Mouse (Mus musculus) T-cell, adult 2 months (primary cell): Measurements from ENCODE around the gene Tbx2.

ENCODE experiments used
- DNase-seq: peaks from one replicate; pipeline ENCODE4 v3.0.0; 2022; ENCODE audit warnings: low spot score

The Tbx2 gene

DNA sequence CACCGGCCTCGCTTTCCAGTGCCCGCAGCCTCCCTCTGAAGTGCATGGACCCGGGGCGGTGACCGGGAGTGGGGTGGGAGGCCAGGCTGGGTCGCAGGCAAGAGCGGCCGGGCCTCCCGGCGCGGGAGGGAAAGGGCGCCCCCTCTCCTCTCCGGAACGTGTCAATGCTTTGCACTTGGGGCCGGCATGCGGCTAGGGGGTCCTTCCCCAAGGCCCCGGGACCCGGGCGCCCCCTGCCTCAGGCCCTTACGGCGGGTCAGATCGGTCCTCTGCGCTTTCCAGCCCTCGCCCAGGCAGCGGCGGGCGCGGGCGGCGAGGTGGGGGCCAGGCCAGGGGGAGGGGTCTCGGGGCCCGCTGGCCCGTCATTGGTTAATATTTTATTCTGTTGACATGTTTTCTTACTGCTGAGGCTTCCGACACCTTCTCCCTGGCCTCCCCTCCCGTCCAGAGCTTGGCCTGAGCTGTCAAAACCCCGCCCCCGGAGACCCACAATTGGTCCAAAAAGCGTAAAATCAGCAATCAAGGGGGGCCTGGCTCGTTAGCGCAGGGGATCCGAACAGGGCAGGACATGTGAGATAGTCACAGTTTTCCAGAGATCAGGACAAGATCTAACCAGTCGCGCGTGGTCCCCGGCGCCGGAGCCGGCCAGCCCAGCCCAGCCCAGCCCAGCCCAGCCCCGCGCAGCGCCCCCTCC lies at the start of gene Tbx2:
TSS of gene Tbx2 (plus strand) at position 321 of the 694 bp plus-strand sequence.
- no peak for DNase-seq

DNA sequence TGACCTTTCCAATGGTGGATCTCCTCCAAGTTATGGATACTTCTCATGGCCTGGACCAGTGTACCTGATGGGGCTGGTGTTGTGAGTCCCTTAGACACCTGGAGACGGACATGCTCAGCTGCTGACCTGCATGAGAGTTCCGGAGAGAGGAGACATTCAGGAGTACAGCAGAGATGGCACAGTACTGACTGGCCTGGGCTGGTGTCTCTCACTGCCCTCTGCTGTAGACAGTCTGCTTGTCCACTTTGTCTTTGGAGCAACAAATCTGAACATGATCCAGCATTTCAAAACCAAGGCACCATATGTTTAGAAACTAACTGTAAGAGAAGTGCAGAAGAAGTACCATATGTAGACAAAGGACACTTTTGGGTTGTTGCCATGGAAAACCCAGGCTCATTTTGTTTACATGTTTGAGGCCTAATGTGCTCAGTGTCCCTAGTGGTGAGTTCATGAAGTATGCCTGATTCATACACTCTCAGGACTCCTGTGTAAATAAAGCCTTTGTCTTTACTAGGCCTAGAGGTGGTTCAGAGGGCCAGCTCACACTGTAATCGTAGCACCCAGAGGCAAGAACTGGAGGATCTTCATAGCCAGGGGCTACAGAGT lies 46.1 kb upstream of the Tbx2 start:
- DNase-seq, result no peak

DNA sequence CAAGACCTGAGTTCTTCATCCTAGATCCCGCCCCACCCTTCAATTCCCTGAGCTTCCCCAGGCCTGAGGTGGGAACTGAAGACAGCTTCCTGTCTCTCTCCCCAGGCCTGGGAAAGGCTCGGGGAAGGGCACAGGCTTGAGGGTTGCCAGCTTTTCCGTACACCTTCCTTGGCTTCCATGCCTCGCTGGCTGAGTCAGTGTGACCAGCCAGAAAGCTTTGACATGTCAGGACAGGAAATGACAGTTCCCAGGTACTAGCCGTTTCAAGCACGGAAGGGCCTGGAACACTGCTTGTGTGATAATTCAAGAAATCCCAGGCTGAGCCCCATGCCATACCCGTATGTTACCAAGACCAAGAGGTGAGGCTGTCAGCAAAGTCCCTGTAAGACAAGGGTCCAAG lies 42.6 kb upstream of the Tbx2 start:
- no peak for DNase-seq

DNA sequence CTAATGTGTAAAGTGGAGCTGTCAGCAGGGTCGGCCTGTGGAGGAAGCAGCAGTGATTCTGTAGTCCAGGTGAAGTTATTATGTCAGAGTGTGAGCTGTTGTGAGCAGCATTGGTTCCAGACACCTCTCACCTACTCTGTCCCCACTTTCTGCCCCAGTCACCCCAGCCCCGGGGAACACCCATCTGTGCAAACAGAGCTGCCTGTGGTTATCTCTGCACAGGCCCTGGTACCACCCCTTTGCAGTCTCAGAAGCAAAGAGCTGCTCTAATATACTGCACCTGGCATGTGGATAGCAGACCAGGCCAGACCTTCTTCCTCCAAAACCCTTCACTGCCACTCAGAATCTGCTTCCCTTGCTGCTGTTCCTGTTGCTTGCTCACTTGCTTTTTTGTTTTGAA lies 42.1 kb upstream of the Tbx2 start:
- DNase-seq, result no peak

DNA sequence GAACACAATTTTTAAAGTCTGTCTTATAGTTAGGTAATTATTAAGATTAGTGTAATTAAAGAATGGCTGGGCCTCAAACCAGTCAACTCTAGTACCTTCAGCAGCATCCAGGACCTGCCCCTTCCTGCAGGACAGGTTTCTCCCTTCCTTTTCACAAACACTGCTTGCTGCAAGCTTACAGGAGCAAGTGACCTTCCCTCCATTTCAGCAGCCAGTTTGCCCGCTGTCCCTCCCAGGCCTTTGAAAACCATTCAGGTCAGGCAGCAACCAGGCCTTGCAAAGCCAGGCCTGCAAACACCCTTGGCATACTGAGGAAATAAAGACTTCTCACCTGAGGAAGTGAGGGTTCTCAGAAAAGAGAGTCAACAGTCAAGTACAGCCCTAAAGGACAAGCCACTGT lies 41.1 kb upstream of the Tbx2 start:
- no peak for DNase-seq

DNA sequence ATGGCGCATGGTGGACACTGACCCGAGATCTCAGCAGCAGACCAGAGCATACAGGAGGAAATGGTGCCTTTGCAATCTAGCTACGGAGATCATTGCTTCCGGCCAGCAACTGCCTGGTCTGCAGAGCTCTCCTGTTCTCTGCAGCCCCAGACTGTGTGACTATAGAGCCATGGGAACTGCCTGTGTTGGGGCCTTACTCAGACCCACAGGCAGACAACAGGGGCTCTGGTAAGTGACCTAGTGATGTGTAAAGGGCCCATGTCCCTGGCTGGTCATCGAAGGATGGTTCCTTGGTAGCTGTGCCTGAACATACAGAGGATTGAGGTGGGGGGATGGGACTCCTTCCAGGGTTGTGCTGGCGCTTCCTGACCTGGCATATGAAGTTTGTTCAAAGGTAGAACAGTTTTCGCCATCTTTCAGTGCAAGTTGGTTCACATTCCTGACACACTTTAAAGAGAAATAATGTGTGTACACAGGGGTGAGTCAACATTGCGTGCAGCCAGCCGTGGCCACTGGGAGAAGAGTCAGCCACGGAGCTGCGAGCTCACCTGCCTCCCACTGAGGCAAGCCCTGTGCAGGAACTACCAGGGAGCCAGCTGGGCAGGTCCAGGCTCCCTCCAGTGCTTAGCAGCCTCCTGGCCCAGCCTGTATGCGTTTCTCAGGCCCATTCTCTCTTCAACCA lies 39.7 kb upstream of the Tbx2 start:
- no peak for DNase-seq

DNA sequence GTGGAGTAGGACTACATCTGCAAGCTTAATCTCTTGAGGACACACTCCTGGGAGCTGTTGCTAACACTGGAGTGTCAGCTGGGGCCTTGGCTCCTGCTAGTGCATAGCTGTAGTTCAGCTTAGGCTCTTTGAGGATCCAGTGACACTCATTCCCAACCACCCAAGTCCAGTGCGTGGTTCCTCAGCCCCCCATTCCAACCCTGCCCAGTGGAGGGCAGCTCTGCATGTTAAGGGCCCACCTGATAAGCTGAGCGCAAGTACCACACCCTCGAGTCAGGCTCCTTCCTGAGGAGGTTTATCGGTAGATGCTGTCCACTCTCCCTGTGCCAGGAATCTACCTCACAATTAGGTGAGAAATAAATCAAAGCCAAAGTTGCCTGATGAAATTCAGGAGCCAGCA lies 32.9 kb upstream of the Tbx2 start:
- DNase-seq, result no peak

DNA sequence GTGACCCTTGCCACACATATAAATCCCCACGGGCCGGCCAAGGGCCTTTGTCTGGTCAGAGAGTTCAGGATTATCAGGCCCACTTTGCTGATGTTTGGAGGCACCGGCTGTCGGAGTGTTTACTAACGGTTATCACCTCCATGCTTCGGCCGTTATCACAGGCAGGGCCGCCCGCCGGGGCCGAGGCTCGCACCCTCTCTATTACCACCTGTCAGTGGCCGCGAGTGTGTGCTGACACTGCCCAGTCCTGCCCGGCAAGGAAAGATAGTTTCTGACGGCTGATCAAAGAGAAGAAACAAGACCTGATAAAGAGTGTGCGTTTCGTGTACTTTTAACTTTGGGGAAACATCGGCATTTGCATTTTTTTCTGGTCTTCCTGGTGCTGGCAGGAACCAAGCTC lies 32.5 kb upstream of the Tbx2 start:
- no peak for DNase-seq

DNA sequence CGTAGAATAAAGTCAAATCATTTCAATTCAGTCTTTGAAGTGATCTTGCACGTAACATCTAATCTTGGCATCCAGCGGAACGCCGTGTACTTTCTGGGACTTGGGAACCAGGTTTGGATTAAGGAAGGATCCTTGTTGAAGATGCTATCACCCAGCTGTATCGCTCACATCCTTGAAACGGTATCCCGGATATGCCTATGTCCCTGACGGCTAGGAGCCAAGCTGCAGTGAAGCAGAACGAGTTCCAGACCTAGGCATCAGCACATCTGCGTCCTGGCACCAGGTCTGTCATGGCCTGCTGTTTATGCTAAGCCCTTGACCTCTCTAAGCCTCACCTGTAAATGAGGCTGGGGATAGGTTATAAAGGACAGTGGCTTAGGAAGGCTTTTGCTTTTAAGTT lies 32.0 kb upstream of the Tbx2 start:
- no peak for DNase-seq

DNA sequence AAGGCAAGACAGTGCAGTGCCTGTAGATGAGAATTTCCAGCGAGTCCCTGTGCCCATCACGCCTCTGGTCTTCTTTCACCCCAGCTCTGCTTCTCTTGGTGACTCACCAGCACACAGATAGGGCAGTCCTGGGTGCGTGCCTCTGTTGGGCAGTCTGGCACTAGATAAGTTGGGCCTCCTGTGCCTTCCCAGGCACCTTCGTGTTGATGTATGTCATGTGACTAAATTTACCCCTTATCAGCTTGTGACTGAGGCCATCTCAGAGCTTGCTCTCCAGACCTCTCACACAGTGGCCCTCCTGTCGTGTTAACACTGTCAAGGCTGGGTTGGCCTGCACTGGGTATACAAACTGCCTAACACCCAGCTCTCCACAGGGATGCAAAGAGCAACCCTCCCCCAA lies 28.3 kb upstream of the Tbx2 start:
- DNase-seq, result no peak

DNA sequence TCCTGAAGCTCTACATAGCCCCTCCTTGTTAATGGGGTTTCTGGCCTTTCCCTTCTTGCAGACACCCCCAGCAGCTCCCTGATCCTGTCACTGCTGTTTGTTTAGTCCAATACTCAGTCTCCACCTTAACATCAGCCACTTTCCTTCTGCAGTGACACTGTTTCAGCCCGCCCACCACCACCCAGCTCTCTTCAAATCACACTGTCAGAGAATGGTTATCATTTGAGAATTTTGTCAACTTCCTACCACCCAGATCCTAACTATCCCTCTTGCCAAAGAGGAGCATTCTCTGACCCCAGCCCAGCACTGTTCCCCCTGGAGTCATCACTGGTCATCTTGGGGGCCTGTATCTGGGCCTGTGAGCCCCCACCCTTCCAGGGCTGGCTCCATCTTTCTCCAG lies 26.6 kb upstream of the Tbx2 start:
- DNase-seq, result no peak

DNA sequence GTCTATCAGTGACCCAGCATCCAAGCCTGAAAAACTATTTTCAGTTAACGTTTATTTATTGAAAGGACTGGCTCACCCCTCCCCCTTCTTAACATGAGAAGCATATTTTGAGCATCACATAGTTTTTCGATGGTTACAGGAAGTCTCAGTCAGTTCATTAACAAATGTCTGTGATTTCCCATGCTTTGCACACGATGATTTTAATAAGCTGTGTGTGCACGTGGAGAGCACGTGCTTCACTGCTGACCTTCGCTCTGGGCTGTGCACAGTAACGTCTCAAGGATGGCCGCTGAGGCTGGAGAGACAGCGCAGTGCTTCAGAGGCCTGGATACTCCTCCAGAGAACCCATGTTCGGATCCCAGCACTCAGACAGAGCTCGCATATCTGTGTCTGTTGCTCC lies 25.0 kb upstream of the Tbx2 start:
- no peak for DNase-seq

DNA sequence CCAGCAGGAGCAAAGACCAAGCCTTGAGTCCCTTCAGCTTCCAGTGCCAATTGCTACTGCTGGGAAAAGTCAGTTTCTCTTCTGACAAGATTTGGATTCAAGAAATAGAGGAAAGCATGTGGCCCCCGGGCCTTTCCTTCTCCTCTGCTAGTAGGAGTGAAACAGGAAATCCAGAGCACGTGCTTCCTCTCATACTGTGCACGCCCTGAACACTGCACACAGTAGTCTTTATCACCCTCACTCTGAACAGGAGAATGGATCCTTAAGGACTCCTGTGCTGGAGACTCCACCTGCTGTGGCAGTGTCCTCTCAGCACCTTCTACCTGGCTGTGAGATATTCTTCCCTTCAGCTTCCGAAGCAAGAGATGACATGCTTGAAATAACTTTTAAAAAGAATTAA lies 21.1 kb upstream of the Tbx2 start:
- no peak for DNase-seq

DNA sequence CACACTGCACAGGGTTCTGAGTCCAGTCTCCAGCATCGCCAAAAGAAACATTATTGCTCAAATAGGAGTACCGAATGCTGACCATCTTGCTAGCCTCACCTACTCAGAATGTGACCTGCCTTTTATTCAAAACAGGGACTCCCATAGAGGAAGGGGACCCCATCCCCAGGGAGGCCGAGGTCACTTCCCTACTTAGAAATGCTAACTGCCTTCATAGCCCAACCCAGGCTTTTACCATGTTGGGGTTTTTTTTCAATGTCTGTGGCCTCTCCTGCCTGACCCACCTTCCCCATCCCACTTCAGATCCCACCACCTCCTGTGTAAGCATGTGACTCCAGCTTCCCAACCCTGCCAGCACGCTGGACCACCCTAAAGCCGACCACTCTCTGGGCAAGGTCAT lies 20.7 kb upstream of the Tbx2 start:
- DNase-seq, result no peak

DNA sequence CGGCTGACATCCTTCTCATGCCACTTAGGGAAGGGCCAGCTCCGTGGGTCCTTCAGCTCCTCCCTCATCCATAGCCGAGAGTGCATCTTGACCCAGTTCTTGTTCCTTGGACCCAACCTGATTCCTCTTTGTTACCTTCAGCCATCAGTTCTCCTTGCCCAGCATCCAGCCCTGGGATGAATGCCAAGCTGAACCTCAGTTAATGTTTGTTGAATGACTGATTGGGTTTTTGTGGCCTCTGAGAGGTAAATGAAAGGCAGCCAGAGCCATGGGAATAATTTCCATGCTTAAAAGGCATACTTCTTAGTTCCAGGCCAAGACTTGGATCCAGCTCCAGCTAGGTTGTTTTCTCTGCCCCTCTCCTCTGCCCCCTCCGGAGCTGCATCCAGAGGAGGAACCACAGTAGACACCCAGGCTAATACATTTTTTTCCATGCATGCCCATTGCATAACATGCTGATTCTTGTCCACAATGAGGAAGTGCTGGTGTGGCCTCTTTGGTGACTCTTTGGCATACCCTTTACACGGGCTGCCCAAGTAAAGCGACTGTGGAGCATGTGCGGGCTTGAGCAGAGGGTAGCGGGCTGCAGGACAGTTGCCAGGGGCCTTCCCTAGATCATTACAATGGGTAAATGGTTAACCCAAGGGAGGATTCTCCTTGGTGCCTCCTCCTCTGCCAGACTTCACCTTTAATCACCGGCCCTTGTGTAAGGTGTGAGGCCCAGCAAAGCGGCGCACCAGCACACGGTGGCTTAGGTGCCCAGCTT lies 20.0 kb upstream of the Tbx2 start:
- DNase-seq, result no peak

DNA sequence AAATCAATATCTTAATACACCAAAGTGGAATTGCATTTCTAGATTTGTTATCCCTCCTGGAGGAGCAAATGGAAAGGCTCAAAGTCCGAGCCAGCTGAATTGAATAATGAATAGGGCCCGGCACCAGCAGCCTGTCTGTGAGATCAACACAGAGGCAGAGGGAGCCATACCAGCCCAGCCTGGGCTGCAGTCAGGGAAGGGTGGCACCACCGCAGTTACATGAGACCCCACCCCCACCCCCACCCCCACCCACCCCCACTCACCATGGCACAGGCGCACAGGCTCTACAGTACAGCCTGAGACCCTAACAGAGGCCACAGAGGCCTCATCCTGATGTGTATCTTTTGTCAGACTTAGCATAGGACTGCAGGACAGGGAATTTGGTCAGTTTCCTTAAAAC lies 17.7 kb upstream of the Tbx2 start:
- DNase-seq, result no peak

DNA sequence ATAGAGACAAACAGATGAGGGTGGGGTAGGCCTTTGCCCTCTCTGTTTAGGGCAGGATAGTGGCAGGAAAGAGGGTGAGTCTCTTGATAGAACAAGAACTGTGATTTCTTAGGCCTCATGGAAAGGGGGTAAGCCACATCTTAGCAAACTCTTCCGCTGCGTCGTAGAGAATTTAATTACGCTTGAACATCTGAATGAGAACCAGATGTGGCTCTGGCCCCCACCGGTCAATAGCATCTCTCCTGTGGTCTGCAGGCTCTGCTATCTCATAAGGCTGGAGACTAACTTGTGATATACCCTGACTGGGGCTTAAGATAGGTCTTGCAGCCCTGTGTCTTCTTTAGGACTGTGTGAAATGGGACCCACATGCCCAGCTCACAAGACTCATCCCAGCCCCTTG lies 15.9 kb upstream of the Tbx2 start:
- DNase-seq, result no peak

DNA sequence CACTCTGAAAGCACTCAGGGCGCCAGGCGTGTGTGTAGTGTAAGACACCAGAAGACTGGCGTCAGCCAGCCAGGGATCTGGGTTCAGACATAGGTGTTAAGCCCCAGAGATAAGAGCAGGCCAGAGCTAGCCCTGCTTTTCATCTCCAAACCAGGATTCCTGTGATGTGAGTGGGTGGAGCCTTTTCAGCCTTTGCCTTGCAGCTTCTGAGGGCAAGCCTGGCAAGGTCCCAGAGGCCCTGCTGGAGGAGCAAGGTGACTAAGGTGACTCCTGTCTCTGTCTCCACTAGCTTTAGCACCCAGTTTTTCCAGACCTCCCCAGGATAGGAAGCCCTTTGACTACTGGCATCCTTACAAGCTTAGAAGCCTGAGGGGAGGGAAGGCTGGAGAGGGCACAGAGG lies 13.9 kb upstream of the Tbx2 start:
- no peak for DNase-seq

DNA sequence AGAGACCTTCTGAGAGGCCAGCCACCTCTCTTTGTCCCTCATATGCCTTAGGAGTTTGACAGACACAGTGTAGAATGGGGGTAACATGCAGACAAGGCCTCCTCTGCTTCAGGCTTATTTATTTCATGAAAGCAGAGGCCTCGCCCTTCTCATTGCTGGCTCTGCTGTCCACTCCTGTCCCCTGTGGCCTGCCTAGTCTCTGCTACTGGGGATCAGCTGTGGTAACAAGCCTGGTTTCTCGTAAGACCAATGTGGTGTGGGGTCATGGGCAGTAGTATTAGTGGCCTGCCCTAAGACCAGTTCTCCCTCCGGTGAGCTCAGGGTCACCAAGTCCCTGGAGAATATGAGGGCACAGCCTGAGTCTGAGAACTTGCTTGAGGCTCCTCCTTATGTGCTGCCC lies 11.4 kb upstream of the Tbx2 start:
- DNase-seq, result no peak

DNA sequence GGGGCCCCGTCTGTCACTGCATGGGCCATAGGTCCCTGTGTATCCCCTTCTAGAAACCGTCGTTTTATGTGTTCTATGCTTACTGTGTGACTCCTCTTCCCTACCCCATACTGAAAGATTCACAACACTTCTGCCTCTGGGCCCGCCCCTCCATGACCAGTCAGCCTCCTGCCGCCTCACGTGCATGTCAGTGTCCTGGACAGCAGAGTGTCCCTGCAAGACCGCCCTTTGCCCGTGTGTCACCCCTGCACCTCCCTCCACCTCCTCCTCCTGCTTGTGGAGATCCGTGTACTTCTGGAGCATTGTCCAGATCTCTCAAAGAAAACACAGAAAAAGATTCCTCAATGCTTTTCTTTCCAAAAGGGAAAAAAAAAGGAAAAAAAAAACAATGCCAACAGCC lies 10.7 kb upstream of the Tbx2 start:
- no peak for DNase-seq

DNA sequence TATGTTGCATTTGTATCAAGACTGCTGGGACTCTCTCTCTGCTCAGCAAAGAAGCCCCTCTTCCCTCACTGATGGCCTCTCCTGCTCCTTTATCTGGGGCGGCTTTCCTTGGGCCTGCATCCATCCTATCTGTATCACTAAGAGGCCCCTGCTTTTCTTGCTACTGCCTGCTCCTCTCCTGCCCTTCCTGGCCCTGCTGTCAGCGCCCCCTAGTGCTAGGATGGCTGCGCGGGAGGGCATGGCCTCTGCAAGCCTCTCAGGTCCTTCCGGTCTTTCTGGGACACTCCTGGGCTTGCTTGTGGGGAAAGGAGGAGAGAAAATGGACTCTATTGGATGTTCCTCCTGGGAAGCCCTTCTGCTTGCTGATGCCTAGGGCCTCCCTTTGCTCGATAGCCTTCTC lies 9.2 kb upstream of the Tbx2 start:
- peak; percentile 43 for DNase-seq

DNA sequence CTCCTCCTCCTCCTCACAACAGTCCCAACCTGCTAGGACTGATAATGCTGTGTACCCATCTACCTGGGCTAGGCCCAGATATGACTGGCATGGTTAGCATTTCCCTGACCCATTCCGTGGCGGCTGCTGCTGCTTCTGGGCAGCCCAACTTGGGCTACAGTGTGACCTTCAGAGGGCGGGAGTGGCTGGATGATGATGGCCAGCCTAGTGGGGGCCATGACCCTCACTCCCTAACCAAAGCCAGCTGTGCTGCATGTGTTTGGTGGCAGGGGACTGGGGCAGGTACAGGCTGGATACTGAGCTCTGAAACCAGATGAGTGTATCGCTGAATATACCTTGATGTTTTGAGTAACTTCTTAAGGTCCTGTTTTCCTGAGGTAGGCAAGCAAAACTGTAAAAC lies 8.6 kb upstream of the Tbx2 start:
- no peak for DNase-seq

DNA sequence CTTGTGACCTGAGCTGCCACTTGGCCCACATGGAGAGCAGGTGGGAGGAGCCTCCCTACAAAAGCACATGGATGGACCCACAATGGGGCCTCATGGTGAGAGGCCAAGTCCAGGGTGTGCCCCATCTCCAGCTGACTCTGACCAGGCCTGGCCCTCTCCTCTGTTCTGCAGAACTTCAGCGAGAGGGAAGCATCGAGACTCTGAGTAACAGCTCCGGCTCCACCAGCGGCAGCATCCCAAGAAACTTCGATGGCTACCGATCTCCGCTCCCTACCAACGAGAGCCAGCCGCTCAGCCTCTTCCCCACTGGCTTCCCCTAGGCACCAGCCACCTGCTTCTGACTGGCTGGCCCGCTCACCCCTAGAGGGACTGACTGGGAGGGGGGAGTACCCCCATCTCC lies 7.3 kb upstream of the Tbx2 start:
- no peak for DNase-seq
